Mouse (Mus musculus): ENCODE data around the gene Gypa.

DNA sequence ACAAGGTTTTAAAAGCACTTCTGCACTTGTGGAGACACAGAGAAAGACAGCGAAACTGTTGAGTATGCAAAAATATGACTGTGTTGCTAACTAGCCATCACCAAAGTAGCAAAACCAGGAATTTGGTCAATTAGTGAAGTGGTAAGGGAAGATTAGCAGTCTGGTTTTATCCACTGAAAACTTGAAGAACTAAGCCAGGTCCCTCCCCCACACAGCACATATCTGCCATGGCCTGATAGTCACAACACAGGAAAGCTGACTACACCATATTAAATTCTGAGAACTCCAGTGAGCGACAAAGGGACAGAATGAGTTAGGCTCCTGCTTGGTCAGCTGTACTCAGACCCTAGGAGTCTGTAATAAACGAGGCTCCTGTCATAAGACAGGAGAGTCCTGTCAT, 57.7 kb downstream of the Gypa start:
- no peak for TF ChIP-seq CTCF (IDR thresholded peaks at IDR 0.05; ENCODE audit: control insufficient read depth, insufficient read depth, low read length)
- no peak for TF ChIP-seq POLR2A (IDR thresholded peaks at IDR 0.05; ENCODE audit: borderline replicate concordance, control insufficient read depth, low read depth, low read length)
